Mouse (Mus musculus): ENCODE results near the gene H3f3b. TPM values are rescaled to one million over a fixed set of nuclear protein-coding genes. Genes with fewer than 3 reads are reported as not detected.

The H3f3b gene
- 1,577 and 1,755 TPM in 2 replicates for polyA plus RNA-seq (2015; fragmentation: Nextera tagmentation; extraction: Ambion mirVana)

DNA sequence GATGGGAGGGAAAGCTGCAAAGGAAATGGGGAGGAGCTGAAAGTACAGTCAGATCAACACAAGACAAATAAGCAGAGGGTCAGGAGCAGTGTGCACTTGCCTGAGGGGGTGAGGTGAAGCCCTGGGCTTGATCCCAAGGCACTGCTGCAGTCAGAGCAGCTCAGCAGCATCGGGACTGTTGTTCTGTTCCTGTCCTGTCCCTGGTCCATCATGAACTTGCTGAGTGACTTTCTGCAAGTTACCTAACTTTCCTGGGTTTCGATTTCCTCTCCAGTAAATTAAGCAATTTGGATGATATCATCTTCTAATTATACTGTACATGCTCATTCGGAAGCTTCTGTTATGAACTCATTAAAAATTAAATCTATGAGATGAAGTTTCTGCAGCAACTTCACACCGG lies at the start of gene H3f3b:
H3f3b (minus strand) TSS at position 207 of the 400 bp plus-strand sequence.
- no peak within 1 kb of the TSS for H3K9ac ChIP-seq
- WGBS, result 86% methylated on average over 4 of the region's 4 CpGs

DNA sequence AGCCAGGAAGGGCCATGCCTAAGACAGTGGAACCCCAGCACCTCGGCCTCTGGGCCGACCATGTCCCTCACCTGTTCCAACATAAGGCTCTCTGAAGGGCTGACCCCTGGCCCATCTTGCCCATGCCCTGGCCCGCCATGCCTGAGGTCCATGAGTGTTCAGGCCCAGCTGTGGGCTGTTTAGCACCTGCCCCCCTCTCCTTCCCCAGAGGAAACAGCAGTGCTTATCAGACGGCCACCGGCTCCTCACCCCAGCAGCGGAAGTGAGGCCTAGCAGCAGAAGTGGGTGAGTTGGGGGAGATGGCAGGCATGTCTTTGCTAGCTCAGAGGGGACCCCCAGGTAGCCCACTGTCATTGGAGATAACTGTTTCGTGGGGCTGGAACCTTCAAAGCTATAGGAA lies 49.1 kb upstream of the H3f3b start:
- peaks cover 25% of the 10 kb centered on the region for H3K36me3 ChIP-seq
- no peak overlapping the region for H3K9ac ChIP-seq
- peak overlapping the region; percentile 89; the same call in 1 of the 2 replicates for H3K27ac ChIP-seq
- no peaks in the 10 kb centered on the region for H3K27me3 ChIP-seq (replicated peaks)
- ATAC-seq (ENCODE audit: insufficient read depth, low FRiP score, low read depth), result no peak
- H3K4me3 ChIP-seq (replicated peaks), result peak overlapping the region; percentile 28
- H3K4me2 ChIP-seq, result peak overlapping the region; percentile 54
- peaks cover 17% of the 10 kb centered on the region for H3K4me1 ChIP-seq
- 68% methylated on average over 7 of the region's 7 CpGs for WGBS
- no peaks in the 10 kb centered on the region for H3K9me3 ChIP-seq

More for the DNA sequence above, at the start of gene H3f3b:
- Histone ChIP-seq H3K27me3 (replicated peaks) (no peaks in the 10 kb centered on the region), H3K9me3 (no peaks in the 10 kb centered on the region), H3K4me1 (no peaks in the 10 kb centered on the region; the same call in 1 of the 2 replicates), H3K4me3 (replicated peaks) (no peak within 1 kb of the TSS), H3K27ac (no peak within 1 kb of the TSS), H3K4me2 (no peak within 1 kb of the TSS), H3K36me3 (no peaks in the 10 kb centered on the region)
- ATAC-seq (ENCODE audit: insufficient read depth, low FRiP score, low read depth), result no peak

DNA sequence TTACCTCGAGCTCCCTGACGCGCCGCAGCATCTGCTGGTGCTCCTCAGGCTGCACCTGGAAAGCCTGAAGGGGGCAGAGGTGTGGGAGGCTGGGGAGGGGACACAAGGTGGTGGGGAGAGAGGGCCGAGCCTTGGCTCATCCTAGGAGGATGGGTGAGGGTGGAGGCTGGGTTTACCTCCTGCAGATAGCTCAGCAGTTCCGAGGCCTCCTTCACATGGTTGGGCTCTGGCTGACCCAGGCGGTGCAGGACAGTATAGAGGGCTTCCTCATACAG lies 48.4 kb upstream of the H3f3b start:
- no peak for ATAC-seq (ENCODE audit: insufficient read depth, low FRiP score, low read depth)
- Histone ChIP-seq H3K27ac (no peak overlapping the region), H3K4me1 (peaks cover 16% of the 10 kb centered on the region), H3K9me3 (no peaks in the 10 kb centered on the region), H3K36me3 (peaks cover 19% of the 10 kb centered on the region), H3K27me3 (replicated peaks) (no peaks in the 10 kb centered on the region), H3K4me3 (replicated peaks) (no peak overlapping the region), H3K9ac (no peak overlapping the region), H3K4me2 (peak overlapping the region; percentile 54; the same call in 1 of the 2 replicates)
- WGBS, result 45% methylated on average over 7 of the region's 7 CpGs

DNA sequence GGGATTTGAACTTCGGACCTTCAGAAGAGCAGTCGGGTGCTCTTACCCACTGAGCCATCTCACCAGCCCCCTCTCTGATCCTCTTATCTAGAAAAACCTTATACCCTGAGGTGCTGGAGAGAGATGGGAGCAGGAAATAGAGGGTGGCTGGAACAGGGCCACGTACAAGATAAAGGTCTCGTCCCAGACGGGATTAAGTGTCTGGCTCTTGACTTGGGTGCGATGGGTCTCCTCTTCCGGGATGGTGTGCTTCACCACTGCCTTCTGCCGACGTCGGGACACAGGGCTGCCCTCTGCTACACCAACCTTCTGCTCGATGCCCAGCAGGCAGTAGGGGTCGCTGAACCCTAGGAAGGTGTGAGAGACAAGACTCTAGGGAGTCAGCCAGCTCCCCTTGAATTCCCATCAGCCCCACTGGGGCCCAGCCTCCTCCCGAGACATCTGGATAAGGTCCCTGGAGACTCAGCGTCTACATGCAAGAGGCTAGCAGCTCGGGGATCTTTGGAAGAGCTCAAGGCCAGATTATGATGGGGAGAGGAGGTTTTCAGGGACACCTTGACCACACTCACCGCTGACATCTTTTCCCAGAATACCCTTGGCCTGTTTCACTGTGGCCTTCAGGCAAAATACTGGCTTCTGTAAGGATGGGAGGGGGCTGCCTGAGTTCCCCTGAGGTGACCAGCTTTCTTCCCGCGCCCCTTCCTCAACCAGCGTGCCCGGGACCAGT lies 47.9 kb upstream of the H3f3b start:
- H3K9me3 ChIP-seq, result no peaks in the 10 kb centered on the region
- no peak overlapping the region for H3K9ac ChIP-seq
- ATAC-seq (ENCODE audit: insufficient read depth, low FRiP score, low read depth), result no peak
- H3K4me3 ChIP-seq (replicated peaks), result no peak overlapping the region
- WGBS, result 44% methylated on average over 20 of the region's 20 CpGs
- no peaks in the 10 kb centered on the region for H3K27me3 ChIP-seq (replicated peaks)
- H3K27ac ChIP-seq, result no peak overlapping the region
- H3K4me2 ChIP-seq, result 0 out of 2 replicates have a peak overlapping the region, but pooled peaks have one; percentile 2
- H3K4me1 ChIP-seq, result peaks cover 13% of the 10 kb centered on the region
- peaks cover 15% of the 10 kb centered on the region; the same call in 1 of the 2 replicates for H3K36me3 ChIP-seq

DNA sequence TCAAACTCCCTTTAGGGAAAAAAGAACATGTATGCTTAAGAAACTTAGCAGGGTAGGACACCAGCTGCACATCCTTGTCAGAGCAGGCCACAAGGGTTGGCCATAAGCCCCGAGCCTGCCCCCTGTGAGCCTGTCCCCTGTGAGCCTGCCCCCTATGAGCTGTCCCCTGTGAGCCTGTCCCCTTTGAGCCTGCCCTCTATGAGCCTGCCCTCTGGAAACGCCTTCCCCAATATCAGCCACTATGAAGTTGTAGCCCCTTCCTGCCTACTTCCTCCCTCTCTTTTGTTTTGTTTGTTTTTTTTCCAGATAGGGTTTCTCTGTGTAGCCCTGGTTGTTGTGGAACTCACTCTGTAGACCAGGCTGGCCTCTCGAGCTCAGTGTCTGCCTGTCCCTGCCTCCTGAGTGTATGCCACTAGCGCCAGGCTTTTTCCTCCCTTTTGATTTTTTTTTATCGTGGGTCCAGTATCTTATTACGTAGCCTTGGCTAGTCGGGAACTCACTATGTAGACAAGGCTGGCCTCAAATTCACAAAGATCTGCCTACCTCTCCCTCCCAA lies 46.8 kb upstream of the H3f3b start:
- Histone ChIP-seq H3K9me3 (no peaks in the 10 kb centered on the region), H3K4me3 (replicated peaks) (no peak overlapping the region), H3K4me1 (peaks cover 13% of the 10 kb centered on the region), H3K9ac (no peak overlapping the region), H3K36me3 (0 out of 2 replicates have a peak, but pooled peaks cover 6% of the 10 kb centered on the region), H3K4me2 (no peak overlapping the region), H3K27ac (no peak overlapping the region), H3K27me3 (replicated peaks) (no peaks in the 10 kb centered on the region)
- 58% methylated on average over 7 of the region's 7 CpGs for WGBS
- no peak for ATAC-seq (ENCODE audit: insufficient read depth, low FRiP score, low read depth)

DNA sequence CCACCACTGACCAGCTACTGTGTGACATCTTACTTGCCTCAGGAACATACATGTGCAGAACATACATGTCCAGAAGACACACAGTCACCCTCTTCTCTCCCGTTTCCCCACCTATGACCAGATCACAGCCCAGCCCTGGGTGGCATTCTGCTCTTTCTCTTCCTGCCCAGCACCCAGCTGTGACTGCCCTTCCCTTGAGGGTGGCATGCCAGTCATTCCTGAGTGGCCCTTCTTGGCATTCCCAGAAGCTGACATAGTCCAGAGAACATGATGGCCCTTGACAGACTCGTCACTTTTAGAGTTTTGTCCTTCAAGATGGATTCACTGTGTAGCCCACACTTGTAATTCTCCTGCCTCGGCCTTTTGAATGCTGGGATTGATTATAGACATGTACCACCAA lies 44.8 kb upstream of the H3f3b start:
- WGBS, result 68% methylated on average over 3 of the region's 3 CpGs
- Histone ChIP-seq H3K27me3 (replicated peaks) (no peaks in the 10 kb centered on the region), H3K27ac (no peak overlapping the region), H3K9ac (no peak overlapping the region), H3K36me3 (no peaks in the 10 kb centered on the region), H3K9me3 (no peaks in the 10 kb centered on the region), H3K4me2 (no peak overlapping the region), H3K4me1 (0 out of 2 replicates have a peak, but pooled peaks cover 10% of the 10 kb centered on the region), H3K4me3 (replicated peaks) (no peak overlapping the region)
- ATAC-seq (ENCODE audit: insufficient read depth, low FRiP score, low read depth), result no peak

DNA sequence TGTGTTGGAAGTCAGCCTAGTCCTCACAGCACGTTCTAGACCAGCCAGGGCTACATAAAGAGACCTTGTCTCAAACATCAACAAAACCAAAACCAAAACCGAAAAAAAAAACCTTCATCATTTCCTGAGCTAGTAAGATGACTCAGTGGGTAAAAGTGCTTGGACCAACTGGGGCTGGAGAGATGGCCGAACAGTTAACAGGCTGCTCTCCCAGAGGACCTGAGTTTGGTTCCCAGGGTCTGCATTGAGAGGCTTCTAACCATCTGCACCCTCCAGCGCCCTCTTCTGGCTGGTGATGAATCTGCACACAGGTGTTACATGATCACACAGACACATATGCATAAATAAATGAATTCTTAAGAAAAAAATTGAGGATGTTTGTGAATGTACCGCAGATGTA lies 43.7 kb upstream of the H3f3b start:
- H3K9ac ChIP-seq, result no peak overlapping the region
- no peak overlapping the region for H3K4me3 ChIP-seq (replicated peaks)
- 0 out of 2 replicates have a peak, but pooled peaks cover 3% of the 10 kb centered on the region for H3K4me1 ChIP-seq
- no peak overlapping the region for H3K4me2 ChIP-seq
- WGBS, result 58% methylated on average over 5 of the region's 5 CpGs
- no peaks in the 10 kb centered on the region for H3K9me3 ChIP-seq
- no peaks in the 10 kb centered on the region for H3K36me3 ChIP-seq
- no peak overlapping the region for H3K27ac ChIP-seq
- no peaks in the 10 kb centered on the region for H3K27me3 ChIP-seq (replicated peaks)
- no peak for ATAC-seq (ENCODE audit: insufficient read depth, low FRiP score, low read depth)

DNA sequence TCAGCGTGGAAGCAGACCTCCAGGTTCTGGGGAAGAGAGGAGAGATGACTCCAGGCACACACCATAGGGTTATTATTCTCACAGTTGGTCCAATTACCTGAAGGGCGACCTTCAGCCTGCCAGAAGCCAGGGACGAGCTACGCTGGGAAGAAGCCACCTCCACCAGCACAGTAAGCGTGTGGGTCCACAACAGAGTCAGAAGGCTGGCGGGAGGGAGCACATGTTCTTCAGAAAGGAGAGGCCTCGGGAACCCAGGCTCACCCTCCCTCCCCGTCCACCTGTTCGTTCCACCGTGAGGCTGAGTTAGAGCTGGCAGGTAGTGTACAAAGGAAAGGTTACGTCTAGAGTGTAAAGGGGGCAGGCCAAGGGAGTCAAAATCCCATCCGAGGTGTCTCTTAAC lies 37.6 kb upstream of the H3f3b start:
- no peak overlapping the region for H3K9ac ChIP-seq
- H3K4me2 ChIP-seq, result no peak overlapping the region
- peaks cover 4% of the 10 kb centered on the region; the same call in 1 of the 2 replicates for H3K36me3 ChIP-seq
- no peak overlapping the region for H3K4me3 ChIP-seq (replicated peaks)
- no peak overlapping the region for H3K27ac ChIP-seq
- 81% methylated on average over 12 of the region's 12 CpGs for WGBS
- no peaks in the 10 kb centered on the region for H3K9me3 ChIP-seq
- H3K27me3 ChIP-seq (replicated peaks), result no peaks in the 10 kb centered on the region
- ATAC-seq (ENCODE audit: insufficient read depth, low FRiP score, low read depth), result no peak
- no peaks in the 10 kb centered on the region for H3K4me1 ChIP-seq

DNA sequence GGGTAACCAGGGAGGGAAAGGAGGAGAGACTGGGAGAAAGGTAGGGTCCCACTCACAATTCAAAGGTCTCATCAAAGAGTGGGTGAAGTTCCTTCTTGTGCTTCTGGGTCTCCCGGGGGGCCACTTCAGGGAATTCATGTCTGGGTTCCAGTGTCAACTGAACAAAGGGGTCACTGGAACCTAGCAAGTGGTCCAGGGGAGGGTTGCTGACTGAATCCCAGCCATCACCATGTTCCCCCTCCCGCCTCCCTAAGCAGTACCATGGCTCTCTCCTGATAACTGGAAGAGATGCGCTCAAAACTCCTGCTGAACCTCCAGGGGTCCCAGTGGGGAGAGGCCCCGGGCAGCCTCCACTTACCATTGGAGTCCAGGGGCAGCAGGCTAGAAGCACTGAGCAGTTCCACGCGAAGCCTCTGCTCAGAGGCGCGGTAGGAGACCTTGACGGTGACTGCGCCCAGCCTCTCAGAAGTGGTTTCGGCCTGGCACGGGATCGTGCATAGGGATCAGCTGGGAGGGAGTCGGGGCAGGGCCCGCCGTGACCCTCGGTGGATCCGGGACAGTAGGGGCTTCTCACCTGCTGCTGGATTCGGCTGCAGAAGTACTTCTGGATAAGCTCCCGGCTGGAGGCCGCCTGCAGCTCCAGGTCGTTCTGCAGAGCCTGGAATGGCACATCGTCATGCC lies 36.6 kb upstream of the H3f3b start:
- peaks cover 13% of the 10 kb centered on the region for H3K36me3 ChIP-seq
- no peaks in the 10 kb centered on the region for H3K9me3 ChIP-seq
- no peak overlapping the region for H3K9ac ChIP-seq
- H3K27me3 ChIP-seq (replicated peaks), result no peaks in the 10 kb centered on the region
- 59% methylated on average over 23 of the region's 23 CpGs for WGBS
- H3K4me2 ChIP-seq, result no peak overlapping the region
- H3K4me3 ChIP-seq (replicated peaks), result no peak overlapping the region
- ATAC-seq (ENCODE audit: insufficient read depth, low FRiP score, low read depth), result no peak
- no peak overlapping the region for H3K27ac ChIP-seq
- H3K4me1 ChIP-seq, result no peaks in the 10 kb centered on the region

DNA sequence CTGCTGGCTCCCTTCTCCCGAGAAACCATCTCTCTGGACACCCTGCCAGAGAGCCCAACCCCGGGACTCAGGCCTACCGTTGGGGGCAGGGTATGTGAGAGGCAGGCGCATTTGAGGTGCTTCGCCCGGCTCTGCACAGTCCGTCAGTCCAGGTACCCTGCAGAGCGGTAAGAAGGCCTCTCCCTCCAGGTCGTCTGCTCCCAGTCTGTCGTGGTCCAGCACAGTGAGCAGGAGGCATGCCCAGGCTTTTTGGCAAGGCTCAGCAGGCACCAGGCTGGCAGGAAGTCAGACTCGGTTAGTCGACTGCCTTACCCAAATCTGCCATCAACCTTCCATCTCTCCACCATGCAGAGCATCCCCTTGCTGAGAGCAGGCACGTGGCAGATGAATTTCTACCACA lies 35.8 kb upstream of the H3f3b start:
- no peaks in the 10 kb centered on the region for H3K27me3 ChIP-seq (replicated peaks)
- no peak overlapping the region for H3K27ac ChIP-seq
- WGBS, result 66% methylated on average over 13 of the region's 13 CpGs
- no peaks in the 10 kb centered on the region for H3K9me3 ChIP-seq
- H3K36me3 ChIP-seq, result peaks cover 20% of the 10 kb centered on the region
- no peaks in the 10 kb centered on the region for H3K4me1 ChIP-seq
- H3K4me3 ChIP-seq (replicated peaks), result no peak overlapping the region
- no peak for ATAC-seq (ENCODE audit: insufficient read depth, low FRiP score, low read depth)
- no peak overlapping the region for H3K9ac ChIP-seq
- H3K4me2 ChIP-seq, result no peak overlapping the region

DNA sequence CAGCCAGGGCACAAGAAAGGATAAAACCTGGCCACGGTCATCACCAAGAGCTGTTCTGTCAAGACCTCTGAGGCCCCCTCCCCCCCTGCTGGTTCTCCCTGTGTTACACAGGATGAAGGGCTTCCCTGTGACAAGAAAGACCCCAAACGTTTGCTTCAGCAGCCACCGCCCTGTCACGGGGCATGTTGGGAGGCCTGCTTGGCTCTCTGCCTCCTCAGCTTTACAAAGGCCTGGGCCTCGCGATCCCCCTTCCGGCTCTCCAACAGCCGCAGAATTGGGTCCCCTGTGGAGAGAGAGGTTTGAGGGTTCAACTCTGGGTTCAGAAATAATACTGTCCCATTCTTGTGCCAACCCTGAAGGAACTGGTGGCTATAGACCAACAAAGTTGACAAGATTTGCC lies 34.8 kb upstream of the H3f3b start:
- Histone ChIP-seq H3K36me3 (peaks cover 30% of the 10 kb centered on the region), H3K4me1 (no peaks in the 10 kb centered on the region), H3K9me3 (no peaks in the 10 kb centered on the region), H3K27me3 (replicated peaks) (no peaks in the 10 kb centered on the region), H3K9ac (no peak overlapping the region), H3K4me2 (no peak overlapping the region), H3K27ac (no peak overlapping the region), H3K4me3 (replicated peaks) (no peak overlapping the region)
- ATAC-seq (ENCODE audit: insufficient read depth, low FRiP score, low read depth), result no peak
- WGBS, result 65% methylated on average over 8 of the region's 8 CpGs
